Mouse (Mus musculus) G1E-ER4 (cell line): Measurements from ENCODE around the gene Aspscr1. TPM values are rescaled to one million over a fixed set of nuclear protein-coding genes. Genes with fewer than 3 reads are reported as not detected.

ENCODE experiments used
- GATA1 ChIP-seq: IDR thresholded peaks from one replicate; pipeline ENCODE4 v1.8.0; 2012; ENCODE audit warnings: low read length, inconsistent platforms
- polyA plus RNA-seq: library from polyadenylated mRNA; stranded (reverse); fragments of >175 nt; gene quantifications from 2 replicates; pipeline ENCODE4 v1.2.3, GENCODE M21; 2012

Aspscr1 gene
- polyA plus RNA-seq: 215 and 275 TPM in 2 replicates

DNA sequence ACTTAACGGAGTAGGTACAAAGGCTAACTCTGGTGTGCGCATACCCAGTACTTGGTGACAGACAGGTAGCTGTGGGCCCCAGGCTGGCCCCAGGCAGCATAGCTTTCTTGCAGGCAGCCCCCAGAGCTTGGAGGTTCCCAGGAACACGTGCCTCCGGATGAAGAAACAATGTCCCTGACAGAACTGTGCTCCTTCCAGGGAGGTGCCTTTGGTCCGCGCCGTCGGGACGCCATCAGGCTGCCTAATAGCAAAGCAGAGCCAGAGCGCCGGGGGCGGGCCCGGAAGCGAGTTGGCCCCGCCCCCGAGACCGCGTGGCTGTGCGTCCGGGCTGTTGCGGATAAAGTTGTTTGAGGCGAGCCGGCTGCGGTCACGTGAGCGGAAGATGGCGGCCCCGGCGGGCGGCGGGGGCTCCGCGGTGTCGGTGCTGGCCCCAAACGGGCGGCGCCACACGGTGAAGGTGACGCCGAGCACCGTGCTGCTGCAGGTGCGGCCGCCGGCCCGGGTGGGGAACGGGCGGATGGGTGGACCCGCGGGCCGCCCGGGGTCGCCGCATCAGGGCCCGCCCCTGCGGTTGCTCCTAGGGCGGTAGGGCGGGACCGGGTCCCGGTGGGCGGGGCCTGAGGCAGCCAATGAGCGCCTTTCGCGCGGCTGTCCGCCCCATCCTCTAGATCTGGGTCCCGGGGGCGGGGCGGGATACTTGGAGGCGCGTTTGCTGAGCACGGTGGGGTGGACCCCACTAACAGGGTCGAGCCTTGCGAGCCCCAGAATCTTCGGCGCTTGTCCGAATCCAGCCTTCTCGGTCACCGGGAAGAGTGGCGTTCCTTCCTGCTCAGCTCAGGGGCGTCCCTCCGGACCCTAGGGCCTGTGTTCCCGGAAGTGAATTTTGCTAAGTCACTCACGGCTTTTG lies at the start of gene Aspscr1:
Gene Aspscr1, plus strand, starts transcription at position 287 of the 907 bp plus-strand sequence.
- TF ChIP-seq GATA1: no peak

DNA sequence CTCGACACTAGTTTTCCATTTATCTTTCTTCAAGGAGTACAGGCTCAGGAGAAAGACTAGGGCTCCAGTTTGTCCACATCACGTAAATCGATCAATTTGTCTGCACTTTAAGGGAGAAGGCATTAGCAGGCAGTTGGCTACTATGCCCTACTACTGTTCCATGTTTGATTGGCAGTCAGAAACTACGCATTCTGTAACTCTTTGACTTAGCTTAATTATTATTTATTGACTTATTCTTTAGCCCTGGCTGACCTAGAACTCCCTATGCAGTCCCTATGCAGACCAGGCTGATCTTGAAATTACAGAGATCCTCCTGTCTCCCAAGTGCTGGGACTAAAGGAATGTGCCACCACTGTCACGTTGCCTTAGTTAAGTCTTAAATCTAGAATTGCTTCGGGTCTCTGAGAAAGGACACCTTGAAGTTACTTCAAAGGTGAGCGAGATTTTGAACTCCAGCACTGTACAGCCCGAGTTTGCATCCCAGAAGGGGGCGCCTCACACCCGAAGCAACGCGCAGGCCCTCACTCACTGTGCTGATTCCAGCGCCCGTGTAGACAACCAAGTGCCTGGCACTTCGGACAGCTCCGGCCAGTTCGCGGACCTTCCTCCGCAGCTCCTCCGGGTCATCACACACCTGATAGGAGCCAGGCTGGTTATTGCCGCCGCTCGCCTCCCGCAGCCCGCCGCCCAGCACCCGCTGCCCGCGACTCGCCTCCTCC lies 48.7 kb upstream of the Aspscr1 start:
- no peak for TF ChIP-seq GATA1

DNA sequence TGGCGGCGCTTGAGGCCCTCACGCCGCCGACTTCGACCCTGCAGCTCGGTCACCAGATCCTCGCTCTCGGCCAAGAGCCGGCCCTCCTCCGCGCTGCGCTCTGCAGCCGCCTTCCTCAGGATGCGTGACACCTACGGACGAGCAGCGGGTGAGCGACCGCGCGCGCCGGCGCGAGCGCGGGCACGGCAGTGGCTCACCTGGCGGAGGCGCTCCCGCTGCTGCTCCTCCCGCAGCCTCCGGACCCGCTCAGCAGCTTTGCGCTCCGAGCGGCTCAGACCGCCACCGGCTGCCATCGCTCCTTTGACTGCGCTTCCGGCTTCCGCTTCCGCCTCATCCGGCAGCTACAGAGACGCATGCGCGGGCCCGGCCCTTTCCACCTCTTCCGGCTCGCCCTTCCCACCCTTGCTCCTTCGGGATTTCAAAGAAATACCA lies 48.1 kb upstream of the Aspscr1 start:
- TF ChIP-seq GATA1: no peak

DNA sequence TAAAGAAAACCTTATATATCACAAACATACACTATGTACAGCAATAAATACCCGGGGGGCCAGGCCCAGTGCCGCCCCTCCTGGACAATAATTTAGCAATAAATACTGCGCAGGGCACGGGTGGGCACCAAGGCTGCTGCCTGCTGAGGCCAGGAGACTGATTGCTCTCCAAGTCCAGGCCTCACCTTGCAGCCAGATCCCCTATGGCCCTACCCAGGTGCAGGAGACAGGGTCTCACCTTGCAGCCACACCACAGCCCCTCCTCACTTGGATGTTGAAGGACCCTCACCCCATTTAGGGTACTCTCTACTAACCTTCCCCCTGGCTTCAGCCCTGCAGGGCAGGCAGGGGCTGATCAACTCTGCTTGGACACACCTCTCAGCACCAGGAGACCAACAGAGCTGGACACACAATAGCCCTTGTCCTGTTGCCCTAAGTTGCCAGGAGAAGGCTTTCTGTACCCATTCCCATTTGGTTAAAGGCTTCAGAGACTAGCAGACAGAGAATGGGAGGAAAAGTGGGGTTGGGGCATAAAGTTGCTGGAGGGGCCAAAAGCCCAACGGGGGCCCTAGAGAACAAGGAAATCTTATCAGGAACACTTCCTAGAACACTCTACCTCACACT lies 47.5 kb upstream of the Aspscr1 start, which contains the start of gene Sirt7:
Gene Sirt7, minus strand, starts transcription at position 89 of the 624 bp plus-strand sequence.
- no peak for TF ChIP-seq GATA1

DNA sequence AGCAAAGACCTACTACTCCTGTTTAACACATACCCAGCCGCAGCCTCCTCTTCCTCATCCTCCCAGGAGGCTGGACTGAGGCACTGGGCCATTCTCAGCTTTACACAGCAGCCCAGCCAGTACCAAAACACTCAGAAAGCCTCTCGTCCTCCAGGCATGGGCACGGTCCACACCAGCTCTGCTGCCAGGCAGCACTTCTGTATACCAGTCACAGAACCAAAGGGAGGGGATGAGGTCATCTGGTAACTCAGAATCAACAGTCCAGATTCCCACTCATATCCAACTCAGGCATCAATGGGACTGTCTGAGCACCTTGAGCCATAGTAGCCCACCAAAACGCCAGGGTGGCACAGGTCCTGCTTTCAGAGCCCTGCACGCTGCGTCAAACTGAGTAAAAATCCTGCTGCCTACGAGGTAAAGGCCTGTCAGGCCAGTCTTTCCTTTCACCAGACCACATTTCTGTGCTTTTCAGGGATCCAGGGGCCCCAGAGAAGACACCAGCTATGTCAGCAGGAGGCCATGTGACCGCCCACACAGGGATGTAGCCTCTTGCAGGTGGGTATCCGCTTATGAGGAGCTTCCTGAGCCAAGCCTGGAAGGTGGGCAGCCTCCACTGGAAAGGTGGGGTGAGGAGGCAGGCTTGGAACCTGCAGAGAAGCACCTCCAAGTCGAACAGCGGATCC lies 45.8 kb upstream of the Aspscr1 start:
- TF ChIP-seq GATA1: no peak

DNA sequence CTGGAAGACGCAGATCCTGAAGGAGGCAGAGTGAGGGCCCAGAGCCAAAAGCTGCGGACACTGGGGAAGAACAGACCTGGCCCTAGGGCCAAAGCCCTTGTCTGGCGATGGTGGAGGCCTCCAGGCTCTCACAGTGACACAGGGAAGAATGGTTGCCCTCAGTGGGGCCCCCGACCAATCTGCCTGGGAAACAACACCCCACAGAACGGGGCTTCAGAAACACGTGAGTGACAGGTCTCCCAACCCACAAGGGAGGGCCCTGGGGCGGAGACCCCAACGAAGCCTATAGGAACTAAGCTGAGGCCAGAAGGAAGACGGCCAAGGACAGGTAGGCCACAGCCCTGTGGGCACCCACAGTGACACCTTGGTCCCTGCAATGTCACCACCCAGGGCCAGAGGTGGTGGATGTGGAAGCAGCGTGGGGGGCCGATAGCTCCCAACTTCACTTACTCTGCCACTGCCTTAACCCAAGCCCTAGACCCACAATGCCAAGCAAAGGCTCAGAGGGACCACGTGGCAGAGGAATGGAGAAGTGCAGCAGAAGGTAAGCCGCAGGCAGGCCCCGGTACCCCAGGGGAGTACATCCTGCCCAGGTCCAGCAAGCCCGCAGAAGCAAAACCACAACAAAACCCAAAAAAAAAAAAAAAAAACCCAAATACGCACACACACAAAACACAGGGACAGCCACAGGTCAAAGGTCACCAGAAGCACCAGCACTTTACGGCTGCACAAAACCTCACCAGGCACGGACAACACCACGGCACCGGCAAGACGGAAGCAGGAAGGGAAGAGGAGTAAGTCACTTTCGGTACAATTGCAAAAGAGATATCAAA lies 45.1 kb upstream of the Aspscr1 start:
- no peak for TF ChIP-seq GATA1

DNA sequence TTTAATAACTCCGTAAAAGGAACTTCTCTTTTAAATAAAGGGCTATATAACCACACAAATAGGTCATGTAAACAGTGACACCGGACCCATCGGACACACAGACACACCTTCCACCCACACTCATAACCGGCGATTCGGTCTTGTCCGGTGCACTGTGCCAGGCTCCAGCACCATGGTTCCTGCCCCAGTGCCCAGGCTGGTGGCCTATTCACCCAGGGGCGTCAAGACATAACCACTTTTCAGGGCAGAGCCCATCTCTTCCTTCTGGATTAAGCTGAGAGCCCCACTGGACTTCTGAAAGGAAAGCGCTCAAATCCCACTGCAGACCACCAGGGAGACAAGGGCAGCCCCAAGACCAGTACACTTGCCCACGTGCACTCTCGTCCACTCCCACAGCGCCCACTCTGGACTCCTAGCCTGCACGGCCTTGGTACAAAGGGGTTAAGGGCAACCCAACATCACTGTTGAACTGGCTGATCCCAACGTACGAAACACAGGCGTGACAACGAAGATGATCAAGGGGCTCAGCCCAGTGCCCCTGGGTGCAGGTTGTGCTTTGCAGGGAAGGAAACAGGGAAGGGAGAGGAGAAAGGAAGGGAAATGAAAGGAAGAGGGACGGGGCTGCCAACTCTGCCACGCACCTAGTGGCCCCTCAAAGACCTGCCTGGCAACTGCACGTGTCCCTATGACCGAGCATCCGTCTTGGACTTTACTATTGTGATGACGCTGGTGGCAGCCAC lies 44.0 kb upstream of the Aspscr1 start:
- TF ChIP-seq GATA1: no peak

DNA sequence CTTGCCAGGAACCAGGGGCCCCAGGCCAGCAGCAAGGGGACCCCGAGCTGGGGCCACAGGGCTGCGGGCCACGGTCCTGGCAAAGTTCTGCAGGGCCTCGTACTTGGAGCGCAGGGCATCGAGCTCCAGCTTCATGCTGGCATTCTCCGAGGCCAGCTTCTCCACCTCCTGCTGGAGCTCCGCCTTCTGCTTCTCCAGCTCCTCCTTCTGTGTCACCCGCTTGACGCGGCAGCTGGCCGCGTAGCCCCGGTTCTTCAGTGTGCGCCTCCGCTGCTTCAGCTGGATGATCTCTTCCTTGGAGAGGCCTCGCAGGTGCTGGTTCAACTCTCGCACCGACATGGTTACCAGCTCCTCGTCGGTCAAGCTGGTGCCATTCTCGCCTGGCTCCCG lies 43.4 kb upstream of the Aspscr1 start:
- no peak for TF ChIP-seq GATA1

DNA sequence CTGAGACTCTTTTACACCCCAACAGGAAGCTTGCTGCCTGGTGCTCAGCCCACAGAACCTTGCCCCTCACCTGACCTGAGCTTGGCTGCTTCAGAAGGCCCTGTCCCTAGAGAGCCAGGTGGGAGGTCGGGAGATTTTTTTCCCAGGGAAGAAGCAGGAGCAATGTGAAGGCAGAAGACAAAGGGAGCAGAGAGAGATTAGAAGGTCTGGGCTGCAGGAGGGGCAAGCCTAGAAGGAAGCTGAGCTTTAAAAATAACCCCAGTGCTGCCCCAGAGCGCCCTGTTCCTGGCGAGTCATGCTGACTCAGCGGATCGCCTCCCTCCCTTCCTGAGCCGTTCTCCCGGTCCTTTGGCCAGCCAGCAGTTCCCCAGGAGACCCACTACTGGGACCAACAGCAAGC lies 42.9 kb upstream of the Aspscr1 start:
- no peak for TF ChIP-seq GATA1

DNA sequence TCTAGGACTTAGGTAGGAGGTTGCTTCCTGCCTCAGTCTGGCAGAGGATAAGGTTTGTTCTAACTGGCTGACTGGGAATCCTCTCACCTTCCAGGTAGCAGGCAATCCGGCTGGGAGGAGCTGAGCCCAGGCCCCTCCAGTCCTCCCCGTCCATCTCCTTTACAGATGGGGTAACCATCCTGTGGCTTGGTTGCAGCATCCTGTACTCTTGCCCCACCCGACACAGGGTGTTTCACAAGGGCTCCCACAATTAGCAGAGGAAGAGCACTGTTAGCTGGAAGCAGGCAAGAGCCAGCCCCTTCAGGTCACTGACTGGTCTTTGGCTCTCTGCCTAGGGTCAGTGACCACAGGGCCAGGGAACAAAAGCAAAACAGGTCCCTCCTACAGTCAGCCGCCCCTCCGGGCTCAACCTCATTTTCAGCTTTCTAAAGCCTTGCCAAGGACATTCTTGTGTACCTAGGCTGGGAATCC lies 42.3 kb upstream of the Aspscr1 start:
- no peak for TF ChIP-seq GATA1

DNA sequence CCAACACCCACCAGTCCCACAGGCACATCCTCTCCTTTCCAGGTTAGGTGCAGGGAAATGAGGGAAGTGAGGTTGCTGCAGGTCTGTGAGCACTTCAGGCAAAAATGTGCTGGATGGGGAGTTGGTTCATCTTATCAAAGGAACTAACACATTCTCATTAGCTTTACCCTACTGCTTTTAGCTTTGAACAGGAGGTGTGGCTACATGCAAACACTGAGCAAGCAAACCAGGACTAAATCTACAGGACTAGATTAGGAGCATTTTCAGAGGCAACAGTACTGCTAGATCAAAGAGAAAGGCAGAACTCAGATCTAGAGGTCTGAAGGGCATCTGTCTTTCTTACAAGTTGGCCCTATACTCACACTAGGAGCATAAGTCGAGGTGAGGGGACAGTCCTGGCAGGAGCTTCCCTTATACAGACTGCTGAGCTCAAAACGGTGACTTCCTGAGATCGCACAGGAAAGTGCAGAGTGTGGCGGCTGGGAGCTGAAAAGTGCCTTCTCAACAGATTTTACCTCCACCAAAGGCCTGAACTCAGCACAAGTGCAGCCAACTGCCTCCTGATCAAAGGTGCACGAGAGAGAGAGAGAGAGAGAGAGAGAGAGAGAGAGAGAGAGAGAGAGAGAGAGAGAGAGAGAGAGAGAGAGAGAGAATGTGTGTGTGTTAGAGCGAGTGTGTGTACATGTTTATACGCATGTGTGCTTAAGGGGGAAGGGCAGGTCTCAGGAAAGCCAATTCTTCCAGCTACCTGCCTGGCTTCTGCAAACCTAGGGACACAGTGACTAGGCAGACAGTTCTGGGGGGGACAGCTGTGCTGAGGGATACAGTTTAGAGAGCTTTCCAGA lies 41.7 kb upstream of the Aspscr1 start:
- no peak for TF ChIP-seq GATA1

DNA sequence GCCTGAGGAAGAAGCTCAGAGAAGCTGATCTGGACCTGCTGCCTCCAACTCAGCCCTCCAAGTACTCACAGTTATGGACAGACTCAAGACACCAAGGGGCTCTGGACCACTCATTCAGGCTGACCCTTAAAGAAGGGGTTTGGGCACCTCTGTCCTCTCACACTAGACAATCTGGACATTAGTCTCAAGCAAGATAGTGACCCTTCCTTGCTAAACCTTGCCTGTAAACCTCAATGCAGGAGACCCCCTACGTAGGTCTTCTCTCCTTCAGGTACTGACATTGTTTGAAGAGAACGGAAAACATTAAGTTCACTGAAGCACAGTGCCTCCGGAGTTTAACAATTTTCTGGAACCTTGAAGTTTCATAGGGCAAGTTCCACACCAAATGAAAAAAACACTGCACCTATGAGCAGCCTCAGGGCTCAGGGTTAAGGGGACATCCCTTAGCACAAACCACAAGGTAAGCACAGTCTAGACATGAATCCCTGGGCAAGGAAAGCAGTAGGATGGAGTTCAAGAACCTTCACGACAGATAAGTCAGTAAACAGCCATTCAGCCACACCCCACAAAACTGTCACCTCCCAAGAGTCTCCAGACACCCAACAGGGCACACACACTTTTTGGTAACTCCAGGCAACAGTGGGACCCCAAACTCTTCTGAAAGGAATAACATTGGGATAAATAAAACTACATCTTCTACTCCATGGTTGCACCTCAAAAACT lies 40.9 kb upstream of the Aspscr1 start:
- no peak for TF ChIP-seq GATA1
